Mouse (Mus musculus) limb, embryonic 14.5 days (tissue): ENCODE measurements around the gene Laptm4a. TPM values are rescaled to one million over a fixed set of nuclear protein-coding genes. Genes with fewer than 3 reads are reported as not detected.

Experiments
- ATAC-seq: fragments of 200-750 bp; cut with Nextera tagmentation; 2 replicates; pipeline ENCODE4 v1.8.0; 2017; ENCODE audit warnings: low read depth, moderate number of reproducible peaks, moderate TSS enrichment; ENCODE audit not compliant: low FRiP score
- DNase-seq: peaks from one replicate; pipeline ENCODE4 v3.0.0-alpha.2; 2015; ENCODE audit warnings: low spot score
- H3K27ac ChIP-seq: fragments of 300-500 bp; sonication (generic); replicated peaks from 2 replicates; pipeline ENCODE4 v1.5.1; 2014; ENCODE audit warnings: low read depth, mild to moderate bottlenecking, low read length, moderate library complexity, mixed read lengths
- H3K27me3 ChIP-seq: fragments of 300-500 bp; sonication (generic); 2 replicates; pipeline ENCODE4 v1.6.1; 2014; ENCODE audit warnings: low read length, mixed read lengths; ENCODE audit not compliant: control insufficient read depth, insufficient read depth
- H3K36me3 ChIP-seq: fragments of 300-500 bp; sonication (generic); 2 replicates; pipeline ENCODE4 v1.6.1; 2014; ENCODE audit warnings: mild to moderate bottlenecking, low read length, moderate library complexity, mixed read lengths; ENCODE audit not compliant: control insufficient read depth, insufficient read depth
- H3K4me1 ChIP-seq: fragments of 300-500 bp; sonication (generic); 2 replicates; pipeline ENCODE4 v1.6.1; 2014; ENCODE audit warnings: antibody characterized with exemption, low read length, mixed read lengths; ENCODE audit not compliant: control insufficient read depth, insufficient read depth
- H3K4me2 ChIP-seq: fragments of 300-500 bp; sonication (generic); replicated peaks from 2 replicates; pipeline ENCODE4 v1.6.1; 2014; ENCODE audit warnings: low read depth, mild to moderate bottlenecking, low read length, moderate library complexity; ENCODE audit not compliant: severe bottlenecking
- H3K4me3 ChIP-seq: fragments of 300-500 bp; sonication (generic); replicated peaks from 2 replicates; pipeline ENCODE4 v1.5.1; 2014; ENCODE audit warnings: low read length
- H3K9ac ChIP-seq: fragments of 300-500 bp; sonication (generic); 2 replicates; pipeline ENCODE4 v1.6.1; 2014; ENCODE audit warnings: mild to moderate bottlenecking, low read depth, low read length, moderate library complexity; ENCODE audit not compliant: severe bottlenecking
- H3K9me3 ChIP-seq: fragments of 300-500 bp; sonication (generic); 2 replicates; pipeline ENCODE4 v1.6.1; 2016; ENCODE audit warnings: low read length; ENCODE audit not compliant: control insufficient read depth
- POLR2A ChIP-seq: fragments of 200-500 bp; IDR thresholded peaks from 2 replicates; pipeline ENCODE4 v1.8.0; 2012; ENCODE audit warnings: inconsistent platforms, mild to moderate bottlenecking, moderate library complexity, borderline replicate concordance; ENCODE audit not compliant: insufficient read depth, insufficient read length; ENCODE audit errors: extremely low read depth
- WGBS: fragments of 180-500 bp; shearing (Covaris S2); extraction: QIAGEN DNeasy Blood & Tissue Kit; methylation state at CpG from one replicate; pipeline ENCODE4 v1.1.7; 2014; 5-methylcytosine and 5-hydroxymethylcytosine counted together
- polyA plus RNA-seq, 2 experiments: library from polyadenylated mRNA; depleted of rRNA in 1 of 2; stranded (reverse) in 1 of 2; unstranded in 1 of 2; fragments of >200 nt; fragmentation: Nextera tagmentation in 1 of 2; extraction: Ambion mirVana in 1 of 2; gene quantifications; 2 replicates each; pipeline versions ENCODE4 v1.2.1 to v1.2.3; 2012 to 2014

Laptm4a gene
- polyA plus RNA-seq, 2 experiments: 358 to 619 TPM

DNA sequence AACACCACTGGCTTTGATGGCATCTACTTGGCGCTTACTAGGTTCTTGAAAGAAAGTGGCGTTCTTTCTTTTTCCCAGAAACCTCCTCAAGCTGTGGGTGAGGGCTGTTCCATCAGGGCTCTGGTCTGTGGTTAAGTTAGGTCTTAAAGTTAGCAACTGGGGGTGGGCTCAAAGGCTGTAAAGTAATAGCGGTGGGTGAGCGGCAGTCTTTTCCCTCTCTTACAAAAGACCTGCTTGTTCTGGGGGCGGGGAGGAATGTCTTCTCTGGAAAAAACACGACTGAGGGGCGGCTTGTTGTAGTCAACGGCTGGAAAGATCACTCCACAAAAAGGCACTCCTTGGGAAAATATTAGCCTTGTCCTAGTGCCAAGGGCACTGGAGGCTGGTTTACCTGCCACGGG, 32.7 kb downstream of the Laptm4a start:
- Histone ChIP-seq H3K9me3 (no peaks in the 10 kb centered on the region), H3K27me3 (no peaks in the 10 kb centered on the region), H3K4me1 (peaks cover 8% of the 10 kb centered on the region; the same call in 1 of the 2 replicates), H3K4me3 (no peak overlapping the region), H3K36me3 (no peaks in the 10 kb centered on the region), H3K4me2 (no peak overlapping the region), H3K27ac (peak overlapping the region; percentile 83), H3K9ac (no peak overlapping the region)
- TF ChIP-seq POLR2A: no peak
- DNase-seq: peak; percentile 50
- ATAC-seq: peak; percentile 62; the same call in 1 of the 2 replicates
- WGBS: 44% methylated on average over 9 of the region's 9 CpGs

DNA sequence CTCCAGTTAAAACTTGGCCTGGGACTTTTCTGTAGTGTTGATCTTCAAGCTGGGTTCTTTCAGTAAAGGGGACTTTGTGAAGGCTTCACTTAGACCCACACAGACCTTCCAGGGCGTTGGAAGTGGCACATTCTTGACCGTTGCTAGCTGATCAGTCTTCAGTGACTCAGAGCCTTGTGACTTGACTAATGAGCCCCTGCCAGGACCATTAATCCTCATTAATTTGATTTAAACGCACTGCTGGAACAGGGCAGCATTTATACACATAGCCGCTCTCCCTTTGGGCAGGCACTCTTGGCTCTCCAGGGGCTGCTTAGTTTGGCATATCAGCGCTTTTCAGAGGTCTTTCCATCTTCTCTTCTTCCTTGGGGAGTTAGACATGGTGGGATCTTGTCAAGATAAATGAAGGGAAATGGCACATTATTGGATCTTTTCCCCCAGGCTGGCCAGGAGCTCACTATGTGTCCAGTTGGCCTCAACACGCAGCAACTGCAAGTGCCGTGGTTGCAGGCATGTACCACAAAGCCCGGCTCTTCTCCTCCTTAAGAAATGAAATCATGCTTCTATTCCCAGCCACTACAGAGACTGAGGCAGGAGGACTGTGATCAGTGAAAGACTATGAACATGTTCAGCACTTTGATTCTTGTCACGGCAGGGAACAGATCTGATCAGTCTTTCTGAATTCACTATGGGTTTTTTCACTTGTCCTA, 40.3 kb downstream of the Laptm4a start:
- Histone ChIP-seq H3K27me3 (no peaks in the 10 kb centered on the region), H3K4me1 (peaks cover 9% of the 10 kb centered on the region; the same call in 1 of the 2 replicates), H3K4me2 (no peak overlapping the region), H3K4me3 (no peak overlapping the region), H3K9me3 (no peaks in the 10 kb centered on the region), H3K27ac (peak overlapping the region; percentile 27; the same call in 1 of the 2 replicates), H3K36me3 (no peaks in the 10 kb centered on the region), H3K9ac (no peak overlapping the region)
- WGBS: 44% methylated on average over 9 of the region's 9 CpGs
- no peak for ATAC-seq
- no peak for DNase-seq
- TF ChIP-seq POLR2A: no peak

DNA sequence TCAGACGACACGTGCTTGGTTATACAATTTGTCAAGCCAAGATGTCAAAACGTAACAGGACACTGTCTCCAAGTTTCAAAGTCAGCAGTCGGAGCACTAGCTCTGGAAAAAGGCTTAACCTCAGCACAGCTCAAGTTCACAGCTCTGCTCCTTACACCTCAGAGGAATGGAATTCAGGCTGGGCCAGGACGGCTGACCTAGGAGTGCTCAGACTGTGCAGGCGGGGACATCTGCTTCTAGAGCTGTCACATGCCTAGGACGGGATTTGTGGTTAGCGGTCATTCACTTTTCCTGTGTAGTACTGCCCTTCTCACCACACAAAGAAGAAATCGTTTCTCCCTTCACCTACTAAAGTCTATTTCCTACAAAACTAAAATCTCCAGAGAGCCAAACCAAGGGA, 48.4 kb downstream of the Laptm4a start:
- no peak overlapping the region for H3K9ac ChIP-seq
- H3K27ac ChIP-seq: no peak overlapping the region
- peak; percentile 69 for DNase-seq
- 10% methylated on average over 9 of the region's 9 CpGs for WGBS
- peak; percentile 89 for ATAC-seq
- H3K4me3 ChIP-seq: no peak overlapping the region
- H3K4me1 ChIP-seq: peaks cover 4% of the 10 kb centered on the region
- no peaks in the 10 kb centered on the region for H3K27me3 ChIP-seq
- no peaks in the 10 kb centered on the region for H3K36me3 ChIP-seq
- H3K9me3 ChIP-seq: no peaks in the 10 kb centered on the region
- TF ChIP-seq POLR2A: no peak
- no peak overlapping the region for H3K4me2 ChIP-seq

DNA sequence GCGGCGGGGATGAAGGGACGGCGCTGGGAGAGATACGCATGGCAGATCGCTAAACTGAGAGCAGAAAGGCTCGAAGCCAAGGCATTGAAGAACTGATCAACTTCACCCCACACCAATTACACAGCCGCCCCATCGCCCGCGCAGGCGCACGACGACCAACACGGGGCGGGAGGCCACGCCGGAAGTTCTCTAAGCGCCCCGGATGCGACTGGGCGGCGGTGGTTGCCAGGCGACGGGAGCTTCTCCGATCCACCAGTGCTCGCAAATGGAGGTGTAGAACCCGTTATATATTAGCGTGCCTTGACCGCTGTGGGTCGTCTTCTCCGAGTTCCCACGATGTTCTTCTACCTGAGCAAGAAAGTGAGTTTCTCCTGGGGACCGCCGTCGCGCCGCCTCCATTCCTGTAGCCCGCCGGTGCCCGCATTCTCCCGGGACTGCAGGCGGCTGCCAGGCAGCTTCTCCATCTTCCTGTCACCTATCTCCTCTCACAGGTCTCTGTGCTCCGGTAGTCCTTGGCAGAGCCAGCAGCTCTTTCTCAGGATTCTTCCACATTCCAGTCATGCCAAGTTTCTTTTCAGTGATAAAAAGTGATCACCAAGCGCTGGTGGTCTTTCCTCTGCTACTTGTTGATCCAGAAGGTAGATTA, 52.5 kb downstream of the Laptm4a start, which contains the start of gene Wdr35:
Gene Wdr35 (plus strand): TSS at position 73 of the 646 bp plus-strand sequence.
- Histone ChIP-seq H3K27ac (peak within 1 kb of the TSS; percentile 68), H3K9me3 (no peaks in the 10 kb centered on the region), H3K36me3 (peaks cover 8% of the 10 kb centered on the region; the same call in 1 of the 2 replicates), H3K9ac (peak within 1 kb of the TSS; percentile 67), H3K4me2 (peak within 1 kb of the TSS; percentile 88), H3K4me3 (peak within 1 kb of the TSS; percentile 76), H3K27me3 (no peaks in the 10 kb centered on the region), H3K4me1 (peaks cover 4% of the 10 kb centered on the region)
- DNase-seq (peak; percentile 91), ATAC-seq (peak; percentile 84)
- peak; percentile 62; the same call in 1 of the 2 replicates for TF ChIP-seq POLR2A
- WGBS: under 1% methylated on average over 45 of the region's 45 CpGs

DNA sequence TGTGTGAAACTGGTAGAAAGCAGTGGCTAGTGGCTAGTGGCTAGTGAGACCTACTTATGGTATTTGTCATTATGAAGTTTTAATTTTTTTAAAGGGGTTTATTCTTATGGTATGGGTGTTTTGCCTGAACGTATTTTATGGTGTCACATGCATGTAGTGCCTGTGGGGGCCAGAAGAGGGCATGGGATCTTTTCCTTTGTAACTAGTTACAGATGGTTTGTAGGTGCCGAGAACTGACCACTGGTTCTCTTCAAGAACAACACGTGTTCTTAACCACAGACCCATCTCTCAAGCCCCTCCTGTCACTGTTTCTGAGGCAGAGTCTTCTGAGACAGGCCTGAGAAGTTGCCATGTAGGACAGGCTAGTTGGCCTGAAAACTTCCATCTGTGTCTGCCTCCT, 53.6 kb downstream of the Laptm4a start:
- Histone ChIP-seq H3K4me1 (peaks cover 4% of the 10 kb centered on the region), H3K9me3 (no peaks in the 10 kb centered on the region), H3K9ac (no peak overlapping the region), H3K4me2 (peak overlapping the region; percentile 88; the same call in 1 of the 2 replicates), H3K27ac (no peak overlapping the region), H3K4me3 (no peak overlapping the region), H3K36me3 (peaks cover 16% of the 10 kb centered on the region; the same call in 1 of the 2 replicates), H3K27me3 (no peaks in the 10 kb centered on the region)
- ATAC-seq: no peak
- WGBS: 89% methylated on average over 3 of the region's 3 CpGs
- DNase-seq: no peak
- no peak for TF ChIP-seq POLR2A

Other genes starting within 250 kb of the Laptm4a start
- gene Pum2, start 247.5 kb upstream of the Laptm4a start, polyA plus RNA-seq (2012; rRNA removed): 64.3 and 76.1 TPM in 2 replicates
- gene Pum2, start 247.5 kb upstream of the Laptm4a start, polyA plus RNA-seq (2014; fragmentation: Nextera tagmentation; extraction: Ambion mirVana): 57.5 and 64.9 TPM in 2 replicates
- 268 and 329 TPM in 2 replicates for gene Sdc1, start 150.3 kb upstream of the Laptm4a start, polyA plus RNA-seq (2012; rRNA removed)
- gene Sdc1, start 150.3 kb upstream of the Laptm4a start, polyA plus RNA-seq (2014; fragmentation: Nextera tagmentation; extraction: Ambion mirVana): 238 and 240 TPM in 2 replicates
- gene Matn3, start 26.3 kb downstream of the Laptm4a start, polyA plus RNA-seq (2012; rRNA removed): 75.9 and 93.4 TPM in 2 replicates
- gene Matn3, start 26.3 kb downstream of the Laptm4a start, polyA plus RNA-seq (2014; fragmentation: Nextera tagmentation; extraction: Ambion mirVana): 30.3 and 34.3 TPM in 2 replicates
- 16.7 and 18.8 TPM in 2 replicates for gene Wdr35, start 52.2 kb downstream of the Laptm4a start, polyA plus RNA-seq (2012; rRNA removed)
- 17.8 and 22.3 TPM in 2 replicates for gene Wdr35, start 52.2 kb downstream of the Laptm4a start, polyA plus RNA-seq (2014; fragmentation: Nextera tagmentation; extraction: Ambion mirVana)
- 8.4 and 9.1 TPM in 2 replicates for gene Ttc32, start 108.3 kb downstream of the Laptm4a start, polyA plus RNA-seq (2012; rRNA removed)
- 13.4 and 15.0 TPM in 2 replicates for gene Ttc32, start 108.3 kb downstream of the Laptm4a start, polyA plus RNA-seq (2014; fragmentation: Nextera tagmentation; extraction: Ambion mirVana)